Mouse (Mus musculus) embryonic facial prominence, embryonic 11.5 days (tissue): ENCODE measurements around the gene Slc44a1. TPM values are rescaled to one million over a fixed set of nuclear protein-coding genes. Genes with fewer than 3 reads are reported as not detected.

ENCODE experiments used
- ATAC-seq: fragments of 200-750 bp; cut with Nextera tagmentation; replicated peaks from 2 replicates; pipeline ENCODE4 v1.8.0; 2017; ENCODE audit warnings: low read depth; ENCODE audit not compliant: insufficient number of reproducible peaks, low FRiP score, low TSS enrichment
- DNase-seq: peaks from one replicate; pipeline ENCODE4 v3.0.0-alpha.2; 2015; ENCODE audit warnings: low spot score
- H3K27ac ChIP-seq: fragments of 300-500 bp; sonication (generic); replicated peaks from 2 replicates; pipeline ENCODE4 v1.5.1; 2014; ENCODE audit warnings: mild to moderate bottlenecking, low read depth, low read length, control low read depth
- H3K27me3 ChIP-seq: fragments of 300-500 bp; sonication (generic); 2 replicates; pipeline ENCODE4 v1.6.1; 2014; ENCODE audit warnings: mild to moderate bottlenecking, low read length, moderate library complexity, mixed read lengths; ENCODE audit not compliant: control insufficient read depth, insufficient read depth
- H3K36me3 ChIP-seq: fragments of 300-500 bp; sonication (generic); replicated peaks from 2 replicates; pipeline ENCODE4 v1.6.1; 2014; ENCODE audit warnings: low read depth, mild to moderate bottlenecking, low read length, moderate library complexity, mixed read lengths; ENCODE audit not compliant: control insufficient read depth, insufficient read depth
- H3K4me1 ChIP-seq: fragments of 300-500 bp; sonication (generic); 2 replicates; pipeline ENCODE4 v1.6.1; 2014; ENCODE audit warnings: low read length, mixed read lengths; ENCODE audit not compliant: control insufficient read depth, insufficient read depth
- H3K4me2 ChIP-seq: fragments of 300-500 bp; sonication (generic); 2 replicates; pipeline ENCODE4 v1.6.1; 2014; ENCODE audit warnings: low read depth, mild to moderate bottlenecking, control low read depth, low read length, moderate library complexity
- H3K4me3 ChIP-seq: fragments of 300-500 bp; sonication (generic); 2 replicates; pipeline ENCODE4 v1.5.1; 2014; ENCODE audit warnings: low read depth, low read length, control low read depth
- H3K9ac ChIP-seq: fragments of 300-500 bp; sonication (generic); replicated peaks from 2 replicates; pipeline ENCODE4 v1.6.1; 2014; ENCODE audit warnings: mild to moderate bottlenecking, control low read depth, low read length
- H3K9me3 ChIP-seq: fragments of 300-500 bp; sonication (generic); replicated peaks from 2 replicates; pipeline ENCODE4 v1.6.1; 2016; ENCODE audit warnings: mild to moderate bottlenecking, low read length, inconsistent platforms, mixed read lengths; ENCODE audit not compliant: control insufficient read depth
- WGBS: fragments of 180-500 bp; shearing (Covaris S2); extraction: QIAGEN DNeasy Blood & Tissue Kit; methylation state at CpG from one replicate; pipeline ENCODE4 v1.1.7; 2014; 5-methylcytosine and 5-hydroxymethylcytosine counted together
- polyA plus RNA-seq: library from polyadenylated mRNA; unstranded; fragments of >200 nt; fragmentation: Nextera tagmentation; extraction: Ambion mirVana; gene quantifications from 2 replicates; pipeline ENCODE4 v1.2.1, GENCODE M21; 2014

Gene Slc44a1
- polyA plus RNA-seq, 1 experiment from 2014 or later = 30.0 TPM

GRCm38 (mm10) chr4:53404431-53404925, 35.7 kb upstream of the Slc44a1 start:
- H3K27ac ChIP-seq = no peak overlapping the region
- H3K36me3 ChIP-seq = no peaks in the 10 kb centered on the region
- no peaks in the 10 kb centered on the region for H3K4me1 ChIP-seq
- no peaks in the 10 kb centered on the region for H3K27me3 ChIP-seq
- H3K4me2 ChIP-seq = no peak overlapping the region
- ATAC-seq (no peak), DNase-seq (no peak)
- WGBS = 89% methylated on average over 6 of the region's 6 CpGs
- H3K4me3 ChIP-seq = no peak overlapping the region
- no peak overlapping the region for H3K9ac ChIP-seq
- H3K9me3 ChIP-seq = no peaks in the 10 kb centered on the region

- H3K4me1 ChIP-seq = no peaks in the 10 kb centered on the region
- no peak overlapping the region for H3K4me2 ChIP-seq
- H3K9me3 ChIP-seq = no peaks in the 10 kb centered on the region
- no peaks in the 10 kb centered on the region for H3K27me3 ChIP-seq
- H3K36me3 ChIP-seq = no peaks in the 10 kb centered on the region
- H3K27ac ChIP-seq = no peak overlapping the region
- no peak for DNase-seq
- ATAC-seq = no peak
- no peak overlapping the region for H3K9ac ChIP-seq
- no peak overlapping the region for H3K4me3 ChIP-seq
These were observed 33.3 kb upstream of the Slc44a1 start for GRCm38 (mm10) chr4:53406866-53407265.

- no peaks in the 10 kb centered on the region for H3K36me3 ChIP-seq
- DNase-seq = no peak
- no peaks in the 10 kb centered on the region for H3K9me3 ChIP-seq
- no peak overlapping the region for H3K9ac ChIP-seq
- H3K27me3 ChIP-seq = no peaks in the 10 kb centered on the region
- H3K27ac ChIP-seq = no peak overlapping the region
- 69% methylated on average over 8 of the region's 8 CpGs for WGBS
- ATAC-seq = no peak
- H3K4me3 ChIP-seq = no peak overlapping the region
- no peak overlapping the region for H3K4me2 ChIP-seq
- H3K4me1 ChIP-seq = no peaks in the 10 kb centered on the region
These were observed 31.4 kb upstream of the Slc44a1 start for GRCm38 (mm10) chr4:53408821-53409220.

GRCm38 (mm10) chr4:53409526-53410085, 30.6 kb upstream of the Slc44a1 start:
- WGBS = 39% methylated on average over 5 of the region's 5 CpGs
- no peaks in the 10 kb centered on the region for H3K27me3 ChIP-seq
- ATAC-seq = no peak
- H3K9me3 ChIP-seq = no peaks in the 10 kb centered on the region
- no peak overlapping the region for H3K4me2 ChIP-seq
- H3K4me3 ChIP-seq = no peak overlapping the region
- H3K36me3 ChIP-seq = no peaks in the 10 kb centered on the region
- no peak for DNase-seq
- no peaks in the 10 kb centered on the region for H3K4me1 ChIP-seq
- no peak overlapping the region for H3K27ac ChIP-seq
- no peak overlapping the region for H3K9ac ChIP-seq

- Histone ChIP-seq H3K9ac (no peak overlapping the region), H3K36me3 (no peaks in the 10 kb centered on the region), H3K4me2 (no peak overlapping the region), H3K4me1 (no peaks in the 10 kb centered on the region), H3K4me3 (no peak overlapping the region), H3K9me3 (no peaks in the 10 kb centered on the region), H3K27ac (no peak overlapping the region), H3K27me3 (no peaks in the 10 kb centered on the region)
- 88% methylated on average over 5 of the region's 5 CpGs for WGBS
- DNase-seq (no peak), ATAC-seq (no peak)
These were observed 29.5 kb upstream of the Slc44a1 start for GRCm38 (mm10) chr4:53410752-53411151.

GRCm38 (mm10) chr4:53411958-53412870, 28.0 kb upstream of the Slc44a1 start:
- H3K4me2 ChIP-seq = no peak overlapping the region
- H3K27ac ChIP-seq = no peak overlapping the region
- no peaks in the 10 kb centered on the region for H3K27me3 ChIP-seq
- ATAC-seq (no peak), DNase-seq (no peak)
- H3K4me3 ChIP-seq = no peak overlapping the region
- no peaks in the 10 kb centered on the region for H3K4me1 ChIP-seq
- WGBS = 82% methylated on average over 9 of the region's 9 CpGs
- no peaks in the 10 kb centered on the region for H3K36me3 ChIP-seq
- H3K9ac ChIP-seq = no peak overlapping the region
- H3K9me3 ChIP-seq = no peaks in the 10 kb centered on the region

- no peaks in the 10 kb centered on the region for H3K36me3 ChIP-seq
- no peak overlapping the region for H3K9ac ChIP-seq
- DNase-seq = no peak
- no peaks in the 10 kb centered on the region for H3K9me3 ChIP-seq
- H3K27ac ChIP-seq = no peak overlapping the region
- H3K27me3 ChIP-seq = no peaks in the 10 kb centered on the region
- 83% methylated on average over 6 of the region's 6 CpGs for WGBS
- H3K4me1 ChIP-seq = no peaks in the 10 kb centered on the region
- no peak overlapping the region for H3K4me3 ChIP-seq
- H3K4me2 ChIP-seq = no peak overlapping the region
- no peak for ATAC-seq
These were observed 27.2 kb upstream of the Slc44a1 start for GRCm38 (mm10) chr4:53412991-53413390.
